9 mouse cellular contexts compared by ENCODE assay signal in genomic region chr10:24298260-24299244, GRCm38 (mm10).
A peak's percentile ranks its signal among the peaks of the same experiment; 100 is the strongest.
DNase-seq lines count a peak whose midpoint lies in the region; ATAC-seq and TF ChIP-seq lines count a peak whose summit lies in the region.
"Had no signal": no experiment of that assay in that cellular context is flagged by ENCODE, and none has a peak within 500 bp of the region (broad histone marks: within the 10 kb centered on the region; RNA-seq: fewer than 3 reads in every experiment).

No protein-coding gene starts in this region.

- peak; percentile 53; the same call in 1 of the 2 replicates for ATAC-seq in heart, embryonic 12.5 days (ENCODE audit: insufficient number of reproducible peaks, low FRiP score)
- no peak for ATAC-seq in kidney, postnatal 0 days (replicated peaks; ENCODE audit: low FRiP score, low read depth)
- no peak for ATAC-seq in liver, embryonic 11.5 days (replicated peaks; ENCODE audit: low FRiP score)
- ATAC-seq in neural tube, embryonic 12.5 days (ENCODE audit: low FRiP score, low read depth), result peak; percentile 80; the same call in 1 of the 2 replicates

- H3K9ac ChIP-seq in heart, embryonic 12.5 days, result no peak overlapping the region
- H3K9ac ChIP-seq in kidney, postnatal 0 days (ENCODE audit: low read depth, low read length), result no peak overlapping the region
- no peak overlapping the region for H3K9ac ChIP-seq in liver, embryonic 11.5 days (ENCODE audit: low read depth, low read length)
- no peak overlapping the region for H3K9ac ChIP-seq in neural tube, embryonic 12.5 days
- H3K9ac ChIP-seq: heart, embryonic 13.5 days had no signal

- peak; percentile 28 to 33 for DNase-seq in CD8-positive naive resting alpha-beta T cell, adult 2 months (ENCODE audit: low read depth in 2 of 2, low spot score in 2 of 2)
- peak; percentile 43 to 79 for DNase-seq in adrenal gland, adult (ENCODE audit: inconsistent age in 2 of 2, low spot score in 1 of 2)
- DNase-seq in embryo, embryonic 10.5 days (ENCODE audit: low spot score), result peak; percentile 85
- peak; percentile 90 for DNase-seq in kidney, postnatal 0 days (ENCODE audit: low spot score)
- peak; percentile 40 for DNase-seq in liver, embryonic 11.5 days (ENCODE audit: low spot score)
- peak; percentile 44 for DNase-seq in thymus, postnatal 25 days

- 42% methylated on average over 2 of the region's 2 CpGs for WGBS in heart, embryonic 12.5 days
- 48% methylated on average over 2 of the region's 2 CpGs for WGBS in kidney, postnatal 0 days
- WGBS in liver, embryonic 11.5 days, result 43% methylated on average over 2 of the region's 2 CpGs
- 51% methylated on average over 2 of the region's 2 CpGs for WGBS in neural tube, embryonic 12.5 days

- H3K4me3 ChIP-seq in heart, embryonic 12.5 days, result no peak overlapping the region
- H3K4me3 ChIP-seq in kidney, postnatal 0 days (replicated peaks; ENCODE audit: low read depth, low read length), result no peak overlapping the region
- no peak overlapping the region for H3K4me3 ChIP-seq in liver, embryonic 11.5 days (ENCODE audit: low read depth, low read length)
- no peak overlapping the region for H3K4me3 ChIP-seq in neural tube, embryonic 12.5 days
- H3K4me3 ChIP-seq: heart, embryonic 13.5 days had no signal

- H3K27ac ChIP-seq in heart, embryonic 12.5 days (ENCODE audit: poor library complexity, severe bottlenecking), result no peak overlapping the region
- H3K27ac ChIP-seq in kidney, postnatal 0 days, result no peak overlapping the region
- no peak overlapping the region for H3K27ac ChIP-seq in liver, embryonic 11.5 days (ENCODE audit: low read depth, low read length)
- no peak overlapping the region for H3K27ac ChIP-seq in neural tube, embryonic 12.5 days
- H3K27ac ChIP-seq: heart, embryonic 13.5 days had no signal

- H3K27me3 ChIP-seq in heart, embryonic 12.5 days (replicated peaks), result no peaks in the 10 kb centered on the region
- no peaks in the 10 kb centered on the region for H3K27me3 ChIP-seq in kidney, postnatal 0 days (ENCODE audit: insufficient read depth, low read length)
- H3K27me3 ChIP-seq in liver, embryonic 11.5 days (replicated peaks; ENCODE audit: control insufficient read depth, insufficient read depth, low read length), result no peaks in the 10 kb centered on the region
- no peaks in the 10 kb centered on the region for H3K27me3 ChIP-seq in neural tube, embryonic 12.5 days (replicated peaks)
- H3K27me3 ChIP-seq: heart, embryonic 13.5 days had no signal

- no peaks in the 10 kb centered on the region for H3K36me3 ChIP-seq in heart, embryonic 12.5 days
- no peaks in the 10 kb centered on the region for H3K36me3 ChIP-seq in kidney, postnatal 0 days (ENCODE audit: insufficient read depth, low read length)
- H3K36me3 ChIP-seq in liver, embryonic 11.5 days (ENCODE audit: control insufficient read depth, insufficient read depth, low read length), result no peaks in the 10 kb centered on the region
- no peaks in the 10 kb centered on the region for H3K36me3 ChIP-seq in neural tube, embryonic 12.5 days
- H3K36me3 ChIP-seq: heart, embryonic 13.5 days had no signal

- TF ChIP-seq CTCF in kidney, postnatal 0 days (IDR thresholded peaks at IDR 0.05; ENCODE audit: low read depth), result peak; percentile 99

- no peaks in the 10 kb centered on the region for H3K9me3 ChIP-seq in heart, embryonic 12.5 days (replicated peaks)
- no peaks in the 10 kb centered on the region for H3K9me3 ChIP-seq in kidney, postnatal 0 days (replicated peaks; ENCODE audit: low read length)
- H3K9me3 ChIP-seq in liver, embryonic 11.5 days (ENCODE audit: control insufficient read depth, low read length), result no peaks in the 10 kb centered on the region
- no peaks in the 10 kb centered on the region for H3K9me3 ChIP-seq in neural tube, embryonic 12.5 days
- H3K9me3 ChIP-seq: heart, embryonic 13.5 days had no signal

- H3K4me1 ChIP-seq in heart, embryonic 12.5 days (replicated peaks), result no peaks in the 10 kb centered on the region
- no peaks in the 10 kb centered on the region; the same call in 1 of the 2 replicates for H3K4me1 ChIP-seq in kidney, postnatal 0 days (replicated peaks; ENCODE audit: insufficient read depth, low read length)
- H3K4me1 ChIP-seq in liver, embryonic 11.5 days (replicated peaks; ENCODE audit: control insufficient read depth, insufficient read depth, low read length), result no peaks in the 10 kb centered on the region
- H3K4me1 ChIP-seq in neural tube, embryonic 12.5 days, result no peaks in the 10 kb centered on the region

- H3K4me2 ChIP-seq in heart, embryonic 12.5 days, result no peak overlapping the region
- H3K4me2 ChIP-seq in kidney, postnatal 0 days (ENCODE audit: low read length), result no peak overlapping the region
- H3K4me2 ChIP-seq in liver, embryonic 11.5 days, result no peak overlapping the region
- no peak overlapping the region for H3K4me2 ChIP-seq in neural tube, embryonic 12.5 days (replicated peaks)
- H3K4me2 ChIP-seq: heart, embryonic 13.5 days had no signal

Comparison
In these comparisons a context has a peak if more than half of its experiments do, and no peak if none do; other contexts are left out.
1. DNase-seq: peak in every context shown above with its lines; median percentile 90 in kidney, postnatal 0 days; 85 in embryo, embryonic 10.5 days; 61 in adrenal gland, adult; 44 in thymus, postnatal 25 days; 40 in liver, embryonic 11.5 days; 30 in CD8-positive naive resting alpha-beta T cell, adult 2 months.
2. ATAC-seq: peak in heart, embryonic 12.5 days (single experiment) and neural tube, embryonic 12.5 days (single experiment); none in kidney, postnatal 0 days (single experiment) and liver, embryonic 11.5 days (single experiment).